Mouse (Mus musculus) cerebellum, adult 2 months (tissue): Measurements from ENCODE around the gene Apela.

ENCODE experiments used
- CTCF ChIP-seq: fragments of 200-500 bp; IDR thresholded peaks from 2 replicates; pipeline ENCODE4 v1.5.1; 2011; ENCODE audit warnings: low read depth, mild to moderate bottlenecking, control low read depth, low read length, moderate library complexity, borderline replicate concordance; ENCODE audit not compliant: insufficient read depth
- POLR2A ChIP-seq: fragments of 200-500 bp; IDR thresholded peaks from 2 replicates; pipeline ENCODE4 v1.6.1; 2011; ENCODE audit warnings: low read length, control low read depth, borderline replicate concordance; ENCODE audit not compliant: insufficient read depth

- TF ChIP-seq CTCF: no peak
- TF ChIP-seq POLR2A: no peak
Observed at GRCm38 (mm10) chr8:65018423-65018822, 18.7 kb downstream of the Apela start, which contains the start of the genes Trim61 and Trim60.
